Mouse (Mus musculus) heart, postnatal 10 days (tissue): Measurements from ENCODE around the gene Syt3. TPM values are rescaled to one million over a fixed set of nuclear protein-coding genes. Genes with fewer than 3 reads are reported as not detected.

Experiments used
- DNase-seq, 2 experiments: peaks; one replicate each; pipeline ENCODE4 v3.0.0; 2021
- intact Hi-C: fragments of 180-260 bp; cut with DNase I; formaldehyde crosslinking; loops from one replicate; pipeline ENCODE4 v1.15.1; 2025
- total RNA-seq, 2 experiments: library from RNA; stranded (reverse); gene quantifications; 2 replicates each; pipeline ENCODE4 v1.2.3; 2021

The Syt3 gene
- total RNA-seq, 2 experiments from 2014 or later = 0.74 to 1.3 TPM

- intact Hi-C loops = no loop called here
- DNase-seq = no peak
Observed at GRCm38 (mm10) chr7:44443268-44444173, 59.6 kb downstream of the Syt3 start.

GRCm38 (mm10) chr7:44444886-44445527, 61.1 kb downstream of the Syt3 start:
- intact Hi-C loops = no loop called here
- peak in 1 of 2 experiments; percentile 48 for DNase-seq

- DNase-seq = no peak
- intact Hi-C loops = no loop called here
Observed at GRCm38 (mm10) chr7:44445528-44445923, 61.6 kb downstream of the Syt3 start.

- DNase-seq = no peak
- intact Hi-C loops = no loop called here
Observed at GRCm38 (mm10) chr7:44446070-44446855, 62.4 kb downstream of the Syt3 start.

Other genes with a start within 250 kb of the Syt3 start
- gene Klk1b16, start 247.3 kb upstream of the Syt3 start, total RNA-seq = not detected
- not detected for gene Klk1b24, start 195.9 kb upstream of the Syt3 start, total RNA-seq
- gene Klk1b3, start 185.9 kb upstream of the Syt3 start, total RNA-seq = not detected
- not detected for gene Klk1b4, start 176.7 kb upstream of the Syt3 start, total RNA-seq
- not detected for gene Klk1b5, start 168.2 kb upstream of the Syt3 start, total RNA-seq
- gene Klk1, start 158.7 kb upstream of the Syt3 start, total RNA-seq = not detected
- not detected for gene Gm36864, start 147.9 kb upstream of the Syt3 start, total RNA-seq
- under 1 TPM; 0.47 to 0.53 TPM for gene 1700028J19Rik, start 137.4 kb upstream of the Syt3 start, total RNA-seq
- 10 to 100 TPM; 34.9 to 42.1 TPM for gene 2410002F23Rik, start 137.4 kb upstream of the Syt3 start, total RNA-seq
- gene Acp4, start 126.7 kb upstream of the Syt3 start, total RNA-seq = not detected
- not detected for gene Gm15517, start 122.7 kb upstream of the Syt3 start, total RNA-seq
- gene Clec11a, start 77.2 kb upstream of the Syt3 start, total RNA-seq = 1 to 10 TPM; 1.1 TPM
- 1 to 10 TPM; 1.4 TPM for gene Shank1, start 73.8 kb upstream of the Syt3 start, total RNA-seq
- under 1 TPM in 1 of 2 experiments, not detected in 1; 0.40 TPM for gene 1700008O03Rik, start 1.7 kb downstream of the Syt3 start, total RNA-seq
- gene Lrrc4b, start 44.9 kb downstream of the Syt3 start, total RNA-seq = 10 to 100 TPM; 28.3 to 39.0 TPM
- gene Aspdh, start 81.3 kb downstream of the Syt3 start, total RNA-seq = under 1 TPM; 0.79 to 0.93 TPM
- gene Josd2, start 83.9 kb downstream of the Syt3 start, total RNA-seq = 10 to 100 TPM; 70.3 to 79.0 TPM
- 100 to 1,000 TPM; 101 to 102 TPM for gene Emc10, start 112.4 kb downstream of the Syt3 start, total RNA-seq
- 1 to 10 TPM; 5.1 to 6.0 TPM for gene Fam71e1, start 112.5 kb downstream of the Syt3 start, total RNA-seq
- gene Mybpc2, start 140.6 kb downstream of the Syt3 start, total RNA-seq = 10 to 100 TPM; 16.3 to 22.2 TPM
- gene Spib, start 148.0 kb downstream of the Syt3 start, total RNA-seq = 1 to 10 TPM; 1.1 to 1.3 TPM
- gene Pold1, start 164.7 kb downstream of the Syt3 start, total RNA-seq = 10 to 100 TPM; 18.7 to 24.5 TPM
- gene Nr1h2, start 169.8 kb downstream of the Syt3 start, total RNA-seq = 10 to 100 TPM; 45.1 to 49.0 TPM
- gene Napsa, start 188.3 kb downstream of the Syt3 start, total RNA-seq = 1 to 10 TPM in 1 of 2 experiments, under 1 TPM in 1; 0.43 to 1.4 TPM
- gene Kcnc3, start 206.6 kb downstream of the Syt3 start, total RNA-seq = under 1 TPM; 0.35 to 0.36 TPM